Mouse (Mus musculus) heart, embryonic 16.5 days (tissue): ENCODE measurements around the gene Phf12. TPM values are rescaled to one million over a fixed set of nuclear protein-coding genes. Genes with fewer than 3 reads are reported as not detected.

Source experiments
- ATAC-seq: fragments of 200-750 bp; cut with Nextera tagmentation; replicated peaks from 2 replicates; pipeline ENCODE4 v1.8.0; 2017; ENCODE audit warnings: moderate number of reproducible peaks; ENCODE audit not compliant: insufficient read depth, low FRiP score; ENCODE audit errors: extremely low read depth
- H3K27ac ChIP-seq: fragments of 300-500 bp; sonication (generic); 2 replicates; pipeline ENCODE4 v1.5.1; 2014; ENCODE audit warnings: mild to moderate bottlenecking, low read length, control low read depth, moderate library complexity
- H3K27me3 ChIP-seq: fragments of 300-500 bp; sonication (generic); 2 replicates; pipeline ENCODE4 v1.6.1; 2014; ENCODE audit warnings: low read length, mixed read lengths; ENCODE audit not compliant: control insufficient read depth, insufficient read depth
- H3K36me3 ChIP-seq: fragments of 300-500 bp; sonication (generic); 2 replicates; pipeline ENCODE4 v1.6.1; 2014; ENCODE audit not compliant: control insufficient read depth, insufficient read depth
- H3K4me1 ChIP-seq: fragments of 300-500 bp; sonication (generic); 2 replicates; pipeline ENCODE4 v1.6.1; 2014; ENCODE audit warnings: low read length, mixed read lengths; ENCODE audit not compliant: control insufficient read depth, insufficient read depth
- H3K4me2 ChIP-seq: fragments of 300-500 bp; sonication (generic); 2 replicates; pipeline ENCODE4 v1.6.1; 2014; ENCODE audit warnings: low read depth, mild to moderate bottlenecking, control low read depth, low read length
- H3K4me3 ChIP-seq: fragments of 300-500 bp; sonication (generic); 2 replicates; pipeline ENCODE4 v1.5.1; 2014; ENCODE audit warnings: mild to moderate bottlenecking, control low read depth, low read length
- H3K9ac ChIP-seq: fragments of 300-500 bp; sonication (generic); 2 replicates; pipeline ENCODE4 v1.6.1; 2014; ENCODE audit warnings: low read length, control low read depth
- H3K9me3 ChIP-seq: fragments of 300-500 bp; sonication (generic); replicated peaks from 2 replicates; pipeline ENCODE4 v1.6.1; 2016; ENCODE audit warnings: low read length; ENCODE audit not compliant: control insufficient read depth
- WGBS: fragments of 180-500 bp; shearing (Covaris S2); extraction: QIAGEN DNeasy Blood & Tissue Kit; methylation state at CpG from one replicate; pipeline ENCODE4 v1.1.7; 2014; 5-methylcytosine and 5-hydroxymethylcytosine counted together
- polyA plus RNA-seq: library from polyadenylated mRNA; unstranded; fragments of >200 nt; fragmentation: Nextera tagmentation; extraction: Ambion mirVana; gene quantifications from 2 replicates; pipeline ENCODE4 v1.2.1, GENCODE M21; 2015

The Phf12 gene
- polyA plus RNA-seq, 1 experiment from 2014 or later, result 12.4 TPM

- H3K36me3 ChIP-seq, result no peaks in the 10 kb centered on the region
- H3K9me3 ChIP-seq, result no peaks in the 10 kb centered on the region
- no peak overlapping the region for H3K9ac ChIP-seq
- WGBS, result 32% methylated on average over 11 of the region's 11 CpGs
- H3K27ac ChIP-seq, result no peak overlapping the region
- no peak overlapping the region for H3K4me3 ChIP-seq
- peaks cover 3% of the 10 kb centered on the region for H3K4me1 ChIP-seq
- peaks cover 18% of the 10 kb centered on the region for H3K27me3 ChIP-seq
- no peak overlapping the region for H3K4me2 ChIP-seq
- no peak for ATAC-seq
These were observed 2.0 kb upstream of the Phf12 start for GRCm38 (mm10) chr11:77980281-77981204.

DNA sequence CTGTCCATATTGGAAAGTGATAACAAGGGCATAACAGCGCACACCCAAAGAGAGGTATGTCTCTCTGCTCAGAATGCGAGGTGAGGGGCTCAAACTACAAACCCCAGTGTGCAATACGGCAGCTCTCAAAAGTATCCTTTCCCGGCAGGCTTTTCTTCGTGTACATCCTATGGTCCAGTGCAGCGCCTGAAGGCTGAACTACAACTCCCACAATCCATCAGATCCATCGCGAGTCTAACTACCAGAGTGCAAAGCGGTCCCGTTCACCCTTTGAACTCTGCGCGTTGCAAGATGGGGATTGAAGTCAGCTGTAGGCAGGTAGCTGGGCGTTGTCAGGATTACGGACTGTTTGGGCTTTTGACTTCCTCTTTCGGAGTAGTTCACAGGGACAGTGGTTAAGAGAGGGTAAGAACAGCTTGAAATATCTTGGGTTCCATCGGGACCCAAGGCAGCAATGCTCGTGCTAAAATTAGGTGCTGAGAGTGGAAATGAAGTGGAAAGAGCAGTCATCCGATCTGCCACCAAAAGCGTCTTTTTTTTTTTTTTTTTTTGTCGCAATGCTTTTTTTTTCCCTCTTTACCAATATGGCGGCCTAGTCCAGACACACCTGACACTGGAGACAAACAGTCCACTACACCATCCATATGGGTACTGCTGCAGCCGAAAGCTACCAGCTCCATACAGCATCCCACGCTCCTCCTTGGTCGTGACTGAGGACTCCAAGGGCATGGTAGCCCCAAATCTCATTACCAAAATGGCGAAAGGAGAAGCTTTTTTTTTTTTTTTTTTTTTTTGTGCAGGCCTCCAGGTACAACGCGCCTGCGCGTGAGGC lies 729 bp upstream of the Phf12 start:
- Histone ChIP-seq H3K9me3 (no peaks in the 10 kb centered on the region), H3K4me1 (peaks cover 8% of the 10 kb centered on the region), H3K9ac (peak overlapping the region; percentile 58), H3K27me3 (peaks cover 11% of the 10 kb centered on the region), H3K4me3 (peak overlapping the region; percentile 100), H3K27ac (peak overlapping the region; percentile 99), H3K4me2 (peak overlapping the region; percentile 64), H3K36me3 (no peaks in the 10 kb centered on the region)
- WGBS, result under 1% methylated on average over 29 of the region's 29 CpGs
- peak; percentile 85 for ATAC-seq

- H3K4me2 ChIP-seq, result peak overlapping the region; percentile 68
- H3K27me3 ChIP-seq, result 0 out of 2 replicates have a peak, but pooled peaks cover 3% of the 10 kb centered on the region
- H3K36me3 ChIP-seq, result no peaks in the 10 kb centered on the region
- ATAC-seq, result no peak
- WGBS, result 1% methylated on average over 30 of the region's 32 CpGs
- H3K4me3 ChIP-seq, result peak overlapping the region; percentile 100
- peak overlapping the region; percentile 100 for H3K9ac ChIP-seq
- peaks cover 8% of the 10 kb centered on the region for H3K4me1 ChIP-seq
- peak overlapping the region; percentile 96 for H3K27ac ChIP-seq
- no peaks in the 10 kb centered on the region for H3K9me3 ChIP-seq
These were observed 810 bp downstream of the Phf12 start for GRCm38 (mm10) chr11:77983191-77983936.

GRCm38 (mm10) chr11:77983937-77984835 lies 1.6 kb downstream of the Phf12 start:
- Histone ChIP-seq H3K27me3 (0 out of 2 replicates have a peak, but pooled peaks cover under 1% of the 10 kb centered on the region), H3K9me3 (no peaks in the 10 kb centered on the region), H3K4me1 (peaks cover 11% of the 10 kb centered on the region), H3K9ac (peak overlapping the region; percentile 100), H3K36me3 (peaks cover 8% of the 10 kb centered on the region), H3K4me2 (peak overlapping the region; percentile 68), H3K27ac (peak overlapping the region; percentile 96), H3K4me3 (peak overlapping the region; percentile 100)
- no peak; the same call in 1 of the 2 replicates for ATAC-seq
- under 1% methylated on average over 54 of the region's 63 CpGs for WGBS

GRCm38 (mm10) chr11:77984836-77985231 lies 2.3 kb downstream of the Phf12 start:
- peaks cover 15% of the 10 kb centered on the region for H3K4me1 ChIP-seq
- 1% methylated on average over 13 of the region's 13 CpGs for WGBS
- no peaks in the 10 kb centered on the region for H3K27me3 ChIP-seq
- H3K9me3 ChIP-seq, result no peaks in the 10 kb centered on the region
- peak overlapping the region; percentile 68 for H3K4me2 ChIP-seq
- H3K27ac ChIP-seq, result peak overlapping the region; percentile 96
- peak overlapping the region; percentile 100 for H3K4me3 ChIP-seq
- no peak for ATAC-seq
- H3K9ac ChIP-seq, result peak overlapping the region; percentile 100
- H3K36me3 ChIP-seq, result peaks cover 12% of the 10 kb centered on the region

- ATAC-seq, result no peak
- no peak overlapping the region for H3K9ac ChIP-seq
These were observed 3.0 kb downstream of the Phf12 start for GRCm38 (mm10) chr11:77985541-77986065.

GRCm38 (mm10) chr11:77989071-77989690 lies 6.6 kb downstream of the Phf12 start:
- ATAC-seq, result no peak
- no peak overlapping the region for H3K4me3 ChIP-seq
- no peaks in the 10 kb centered on the region for H3K27me3 ChIP-seq
- peaks cover 15% of the 10 kb centered on the region for H3K36me3 ChIP-seq
- H3K9ac ChIP-seq, result no peak overlapping the region
- H3K9me3 ChIP-seq, result no peaks in the 10 kb centered on the region
- H3K27ac ChIP-seq, result 0 out of 2 replicates have a peak overlapping the region, but pooled peaks have one; percentile 16
- peaks cover 15% of the 10 kb centered on the region for H3K4me1 ChIP-seq
- 79% methylated on average over 13 of the region's 13 CpGs for WGBS
- no peak overlapping the region for H3K4me2 ChIP-seq

More at GRCm38 (mm10) chr11:77985541-77986065, 3.0 kb downstream of the Phf12 start:
- WGBS, result 78% methylated on average over 3 of the region's 3 CpGs
- Histone ChIP-seq H3K4me3 (peak overlapping the region; percentile 100), H3K4me1 (peaks cover 15% of the 10 kb centered on the region), H3K36me3 (peaks cover 12% of the 10 kb centered on the region), H3K4me2 (peak overlapping the region; percentile 68), H3K27me3 (no peaks in the 10 kb centered on the region), H3K9me3 (no peaks in the 10 kb centered on the region), H3K27ac (peak overlapping the region; percentile 96)
